Mouse (Mus musculus) bone marrow, adult 2 months (tissue): ENCODE measurements around the gene Padi2. TPM values are rescaled to one million over a fixed set of nuclear protein-coding genes. Genes with fewer than 3 reads are reported as not detected.

Experiments
- H3K27ac ChIP-seq: fragments of 200-500 bp; 2 replicates; pipeline ENCODE4 v1.5.1; 2012; ENCODE audit warnings: low read depth, mild to moderate bottlenecking, control low read depth, inconsistent platforms, low read length; ENCODE audit not compliant: control insufficient read depth, poor library complexity, insufficient read depth
- H3K4me1 ChIP-seq: fragments of 200-500 bp; 2 replicates; pipeline ENCODE4 v1.6.1; 2011; ENCODE audit warnings: low read length; ENCODE audit not compliant: control insufficient read depth, insufficient read depth
- H3K4me3 ChIP-seq: fragments of 200-500 bp; replicated peaks from 2 replicates; pipeline ENCODE3; 2011; ENCODE audit warnings: mild to moderate bottlenecking, low read depth, low read length, control low read depth; ENCODE audit not compliant: control insufficient read depth
- CTCF ChIP-seq: fragments of 200-500 bp; IDR thresholded peaks from 2 replicates; pipeline ENCODE4 v1.5.1; 2011; ENCODE audit warnings: low read length, control low read depth; ENCODE audit not compliant: control insufficient read depth, insufficient read depth
- POLR2A ChIP-seq: fragments of 200-500 bp; IDR thresholded peaks from 2 replicates; pipeline ENCODE4 v1.6.1; 2011; ENCODE audit warnings: low read depth, mild to moderate bottlenecking, control low read depth, low read length, borderline replicate concordance; ENCODE audit not compliant: control insufficient read depth
- WGBS: fragments of 180-500 bp; shearing (Covaris S2); methylation state at CpG from one replicate; pipeline ENCODE4 v1.1.7; 2018; 5-methylcytosine and 5-hydroxymethylcytosine counted together
- polyA plus RNA-seq: library from polyadenylated mRNA; stranded (reverse); fragments of >200 nt; gene quantifications from 2 replicates; pipeline ENCODE4 v1.2.4, GENCODE M21; 2011; ENCODE audit warnings: low replicate concordance; ENCODE audit not compliant: missing spikeins, insufficient read depth, insufficient read length

Gene Padi2
- polyA plus RNA-seq, 1 experiment, result 11.4 TPM

DNA sequence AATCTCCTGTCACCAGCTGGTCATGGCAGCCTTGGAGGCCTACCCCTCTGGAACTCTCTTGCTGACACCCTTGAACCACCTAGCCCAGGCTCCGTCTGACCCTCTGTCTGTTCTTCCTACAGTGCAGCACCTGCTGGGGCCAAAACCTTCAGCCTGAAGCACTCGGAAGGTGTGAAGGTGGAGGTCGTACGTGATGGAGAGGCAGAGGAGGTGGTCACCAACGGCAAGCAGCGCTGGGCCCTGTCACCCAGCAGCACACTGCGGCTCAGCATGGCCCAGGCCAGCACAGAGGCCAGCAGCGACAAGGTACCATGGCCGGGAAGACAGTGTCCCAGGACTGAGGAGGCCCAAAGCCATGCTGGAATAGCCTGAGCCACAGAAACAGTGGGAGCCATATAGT is 11.3 kb downstream of the Padi2 start:
- Histone ChIP-seq H3K27ac (no peak overlapping the region), H3K4me1 (peaks cover 6% of the 10 kb centered on the region), H3K4me3 (no peak overlapping the region)
- TF ChIP-seq CTCF (no peak), POLR2A (no peak)
- 82% methylated on average over 9 of the region's 9 CpGs for WGBS

DNA sequence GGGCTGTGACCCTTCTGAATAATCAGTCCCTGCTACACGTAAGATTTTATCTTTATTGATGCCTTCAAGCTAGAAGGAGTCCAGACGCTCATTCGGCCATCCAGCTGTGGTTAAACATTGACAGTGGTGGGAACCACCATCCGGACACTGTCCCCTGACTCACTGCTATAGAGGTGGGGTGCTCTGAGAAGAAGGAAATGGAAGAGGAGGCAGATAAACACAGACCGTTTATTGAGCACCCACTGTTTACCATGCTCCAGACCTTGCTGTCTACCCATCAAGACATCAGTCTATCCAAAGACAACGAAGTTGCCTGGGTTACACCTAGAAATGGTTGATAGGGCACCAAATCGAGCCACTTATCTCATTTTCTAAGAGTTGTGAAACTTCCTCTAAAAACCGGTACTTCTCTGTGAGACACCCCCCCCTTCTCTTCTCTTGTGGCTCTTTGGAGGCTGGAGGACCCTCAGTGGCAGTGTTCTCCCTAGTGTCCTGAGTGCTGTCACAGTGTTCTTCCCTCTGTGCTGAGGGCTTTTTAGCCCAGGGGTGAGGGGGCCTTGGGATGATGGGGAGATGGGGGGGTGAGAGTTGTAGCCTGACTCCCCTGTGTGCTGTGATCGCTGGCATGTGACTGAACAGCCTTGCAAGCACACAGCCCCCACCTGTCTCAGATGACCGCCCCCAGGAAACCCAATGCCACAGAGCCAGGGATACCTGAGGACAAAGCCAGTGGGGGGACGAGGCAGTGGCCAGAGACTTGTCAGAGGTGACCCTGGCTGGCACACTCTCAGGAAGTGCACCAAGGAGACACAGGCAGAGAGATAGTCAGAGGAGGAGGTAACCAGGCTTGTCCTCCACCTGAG is 14.1 kb downstream of the Padi2 start:
- Histone ChIP-seq H3K27ac (peak overlapping the region; percentile 44), H3K4me1 (peaks cover 6% of the 10 kb centered on the region), H3K4me3 (no peak overlapping the region)
- no peak for TF ChIP-seq CTCF
- TF ChIP-seq POLR2A, result no peak
- WGBS, result 10% methylated on average over 11 of the region's 11 CpGs

DNA sequence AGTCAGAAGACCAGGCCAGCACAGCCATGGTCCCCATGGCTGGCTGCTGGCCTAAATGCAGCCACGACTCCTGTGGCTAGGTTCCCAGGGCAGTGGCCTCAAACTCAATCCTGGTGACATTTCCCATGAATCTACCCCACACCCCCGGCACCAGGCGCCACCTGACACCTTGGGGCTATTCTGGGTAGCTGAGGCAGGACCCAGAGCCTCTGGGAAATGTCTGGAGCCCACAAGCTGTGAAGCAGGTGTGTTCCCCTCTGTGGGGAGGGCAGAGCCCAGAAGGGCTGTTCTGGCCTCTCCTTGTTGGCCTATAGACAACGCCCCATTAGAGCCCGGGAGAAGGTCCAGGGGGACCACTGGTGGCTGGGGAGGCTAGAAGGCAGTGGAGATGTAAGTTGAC is 16.4 kb downstream of the Padi2 start:
- Histone ChIP-seq H3K4me1 (peaks cover 6% of the 10 kb centered on the region), H3K4me3 (no peak overlapping the region), H3K27ac (no peak overlapping the region)
- TF ChIP-seq CTCF, result no peak
- TF ChIP-seq POLR2A, result no peak
- 78% methylated on average over 5 of the region's 5 CpGs for WGBS

DNA sequence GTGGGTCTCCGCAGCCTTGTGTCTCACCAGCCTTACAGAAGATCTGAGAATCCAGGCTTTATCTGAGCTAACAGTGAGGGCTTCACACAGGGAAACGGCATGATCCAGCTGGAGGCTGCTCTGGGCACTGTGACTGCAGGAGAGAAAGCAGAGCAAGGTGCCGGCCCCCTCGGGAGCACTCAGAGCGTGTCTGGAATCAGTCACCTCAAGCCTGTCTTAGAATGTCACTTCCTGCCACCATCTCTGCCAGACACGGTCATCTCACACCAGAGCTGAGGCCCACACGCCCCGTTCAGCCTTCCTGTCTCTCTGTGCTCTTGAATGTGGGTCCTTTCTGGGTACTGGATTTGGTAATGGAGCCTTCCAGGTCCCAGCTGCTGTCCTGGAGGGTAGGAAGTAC is 19.5 kb downstream of the Padi2 start:
- Histone ChIP-seq H3K4me1 (peaks cover 3% of the 10 kb centered on the region), H3K4me3 (no peak overlapping the region), H3K27ac (no peak overlapping the region)
- 37% methylated on average over 8 of the region's 8 CpGs for WGBS
- TF ChIP-seq POLR2A, result no peak
- no peak for TF ChIP-seq CTCF

DNA sequence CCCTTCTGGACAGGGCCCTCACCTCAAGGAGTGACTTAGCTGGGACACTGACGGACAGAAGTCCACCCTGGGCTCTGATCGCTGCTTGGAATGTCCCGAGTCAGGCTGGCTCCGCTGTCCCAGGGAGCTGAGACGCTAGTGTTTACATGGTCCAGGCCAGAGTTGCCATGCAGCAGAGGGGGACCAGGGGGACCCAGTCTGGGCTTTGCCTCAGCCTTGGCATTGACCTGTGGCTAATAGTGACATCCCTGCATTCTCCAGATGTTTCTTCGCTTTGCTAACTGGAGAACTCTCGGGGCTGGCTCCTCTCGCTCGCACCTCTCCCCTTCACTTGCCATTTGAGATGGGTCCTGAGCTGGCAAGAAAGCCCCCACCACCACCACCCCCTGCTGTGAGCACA is 22.2 kb downstream of the Padi2 start:
- no peak overlapping the region for H3K27ac ChIP-seq
- TF ChIP-seq POLR2A (no peak), CTCF (no peak)
- 81% methylated on average over 9 of the region's 9 CpGs for WGBS
- H3K4me3 ChIP-seq, result no peak overlapping the region
- H3K4me1 ChIP-seq, result peaks cover 5% of the 10 kb centered on the region

DNA sequence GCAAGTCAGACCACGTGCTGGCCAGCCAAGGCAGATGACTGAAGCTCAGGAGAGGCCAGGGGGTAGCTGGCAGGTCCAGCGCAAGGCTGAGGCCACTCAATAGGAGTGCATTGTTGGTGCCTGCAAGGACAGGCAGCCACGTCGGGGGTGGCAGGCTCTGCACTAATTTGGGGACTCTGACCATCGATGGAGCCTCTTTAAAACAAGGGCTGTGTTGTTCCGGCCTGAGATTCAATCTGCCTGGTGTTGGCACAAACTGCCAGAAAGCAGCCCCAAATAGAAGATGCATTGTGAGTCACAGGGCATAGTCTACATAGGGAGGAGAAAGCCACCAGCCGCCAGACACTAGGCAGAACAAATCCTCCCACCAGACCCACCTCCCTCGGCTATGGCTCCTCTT is 23.6 kb downstream of the Padi2 start:
- Histone ChIP-seq H3K4me1 (peaks cover 5% of the 10 kb centered on the region), H3K27ac (no peak overlapping the region), H3K4me3 (no peak overlapping the region)
- TF ChIP-seq POLR2A (no peak), CTCF (no peak)
- 77% methylated on average over 8 of the region's 8 CpGs for WGBS

DNA sequence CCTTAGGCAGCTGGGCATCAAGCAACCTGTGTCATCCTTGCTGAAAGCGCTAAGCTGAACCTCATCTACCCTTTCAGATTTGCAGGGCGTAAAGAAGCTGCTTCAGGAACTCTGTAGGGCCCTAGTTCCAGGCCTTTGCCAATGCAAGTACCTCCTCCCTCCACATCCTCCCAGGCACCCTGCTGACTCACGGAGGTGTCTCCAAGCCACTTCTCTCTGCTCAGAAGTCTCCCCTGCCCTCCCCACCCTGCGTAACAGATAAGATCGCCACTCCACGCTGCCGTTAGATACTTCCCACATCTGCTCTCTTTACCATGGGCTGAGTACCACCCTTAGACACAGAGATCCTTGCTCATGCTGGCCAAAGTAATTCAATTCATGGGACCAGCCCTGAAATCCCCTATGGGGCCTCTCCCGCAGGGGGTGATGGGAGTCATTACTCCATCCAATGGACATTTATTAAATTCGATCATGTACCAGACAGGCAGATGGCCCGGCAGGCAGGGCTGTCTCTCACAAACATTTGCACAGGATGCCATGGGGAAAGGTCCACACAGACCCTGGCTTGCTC is 24.8 kb downstream of the Padi2 start:
- TF ChIP-seq CTCF, result no peak
- no peak for TF ChIP-seq POLR2A
- H3K4me1 ChIP-seq, result peaks cover 5% of the 10 kb centered on the region
- peak overlapping the region; percentile 34; the same call in 1 of the 2 replicates for H3K27ac ChIP-seq

DNA sequence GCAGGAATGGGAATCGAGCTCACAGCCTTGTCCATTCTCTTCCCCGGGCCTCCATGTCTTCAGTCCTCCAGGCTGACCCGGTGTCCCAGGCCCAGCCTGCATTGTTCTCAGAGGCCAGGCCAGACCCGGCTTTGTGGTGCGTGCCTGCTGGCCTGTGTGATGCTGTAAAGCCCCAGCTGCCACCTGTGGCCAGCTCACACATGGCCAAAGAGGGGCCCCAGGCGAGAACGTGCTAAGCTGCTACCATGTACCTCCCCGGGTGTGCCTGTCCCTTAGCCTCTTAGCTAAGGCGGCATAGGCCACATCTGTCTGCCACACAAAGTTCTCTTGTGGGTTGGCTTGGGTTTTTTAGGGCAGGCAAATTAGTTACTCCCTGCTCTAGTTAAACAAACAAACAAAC is 29.5 kb downstream of the Padi2 start:
- Histone ChIP-seq H3K4me1 (peaks cover 4% of the 10 kb centered on the region), H3K4me3 (no peak overlapping the region), H3K27ac (no peak overlapping the region)
- no peak for TF ChIP-seq CTCF
- 79% methylated on average over 9 of the region's 9 CpGs for WGBS

More for the DNA sequence above, 24.8 kb downstream of the Padi2 start:
- H3K4me3 ChIP-seq, result no peak overlapping the region
- WGBS, result 21% methylated on average over 10 of the region's 10 CpGs

DNA sequence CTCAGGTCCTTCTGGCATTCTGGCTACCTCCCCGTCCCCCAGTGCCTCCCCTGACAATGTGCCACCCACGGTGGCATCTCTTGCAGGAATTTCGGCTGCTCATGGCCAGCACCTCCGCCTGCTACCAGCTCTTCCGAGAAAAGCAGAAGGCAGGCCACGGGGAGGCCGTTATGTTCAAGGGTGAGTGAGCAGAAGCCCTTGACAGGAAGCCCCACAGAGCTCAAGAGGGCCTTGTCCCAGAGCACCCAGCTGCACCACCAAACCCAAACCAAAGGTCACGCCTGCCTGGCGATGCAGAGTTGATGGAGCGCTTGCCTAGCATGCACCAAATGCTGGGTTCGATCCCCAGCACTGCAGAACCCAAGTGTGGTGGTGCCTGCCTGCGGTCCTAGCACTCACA is 38.2 kb downstream of the Padi2 start:
- H3K4me3 ChIP-seq, result no peak overlapping the region
- WGBS, result 24% methylated on average over 12 of the region's 12 CpGs
- peaks cover 7% of the 10 kb centered on the region for H3K4me1 ChIP-seq
- TF ChIP-seq POLR2A (no peak), CTCF (no peak)
- H3K27ac ChIP-seq, result peak overlapping the region; percentile 89
